Mouse (Mus musculus) MEL (cell line): ENCODE results near the gene Pomt2. TPM values are rescaled to one million over a fixed set of nuclear protein-coding genes. Genes with fewer than 3 reads are reported as not detected.
A peak's percentile ranks its signal among the peaks of the same experiment; 100 is the strongest.

ENCODE experiments used
- DNase-seq: peaks from one replicate; pipeline ENCODE4 v3.0.0; 2011; ENCODE audit warnings: low read depth, low spot score
- H3K27ac ChIP-seq: 2 replicates; pipeline ENCODE4 v1.5.1; 2012; ENCODE audit warnings: low read depth, mild to moderate bottlenecking, control low read depth, low read length, moderate library complexity; ENCODE audit not compliant: control insufficient read depth
- H3K27me3 ChIP-seq, 2 experiments: fragments of 150-350 bp in 1 of 2; sonication (generic) in 1 of 2; 2 replicates each; pipeline ENCODE4 v1.6.1; 2012; ENCODE audit warnings: low read length in 2 of 2, mild to moderate bottlenecking in 2 of 2, improper control_type of control experiment in 1 of 2, moderate library complexity in 1 of 2; ENCODE audit not compliant: insufficient read depth in 2 of 2, control insufficient read depth in 1 of 2
- H3K36me3 ChIP-seq, 2 experiments: 2 replicates each; pipeline ENCODE4 v1.6.1; 2012 to 2014; ENCODE audit warnings: low read length in 2 of 2, improper control_type of control experiment in 1 of 2, inconsistent platforms in 1 of 2, mild to moderate bottlenecking in 1 of 2; ENCODE audit not compliant: insufficient read depth in 2 of 2, control insufficient read depth in 1 of 2
- H3K4me1 ChIP-seq, 2 experiments: fragments of 150-350 bp in 1 of 2; sonication (generic) in 1 of 2; 2 replicates each; pipeline ENCODE4 v1.6.1; 2012; ENCODE audit warnings: low read length in 2 of 2, improper control_type of control experiment in 1 of 2, mild to moderate bottlenecking in 1 of 2; ENCODE audit not compliant: insufficient read depth in 2 of 2, control insufficient read depth in 1 of 2
- H3K4me3 ChIP-seq, 2 experiments: fragments of 150-350 bp in 1 of 2; sonication (generic) in 1 of 2; 2 replicates each; pipeline ENCODE4 v1.5.1; 2012; ENCODE audit warnings: low read depth in 2 of 2, low read length in 2 of 2, mild to moderate bottlenecking in 2 of 2, moderate library complexity in 2 of 2, control low read depth in 1 of 2, improper control_type of control experiment in 1 of 2; ENCODE audit not compliant: control insufficient read depth in 1 of 2, insufficient read depth in 1 of 2
- H3K79me2 ChIP-seq: 2 replicates; pipeline ENCODE4 v1.6.1; 2012; ENCODE audit warnings: mild to moderate bottlenecking, low read length, moderate library complexity; ENCODE audit not compliant: control insufficient read depth, poor library complexity, insufficient read depth
- H3K9ac ChIP-seq: 2 replicates; pipeline ENCODE4 v1.6.1; 2012; ENCODE audit warnings: low read depth, mild to moderate bottlenecking, control low read depth, low read length, moderate library complexity; ENCODE audit not compliant: control insufficient read depth, poor library complexity, severe bottlenecking
- H3K9me3 ChIP-seq: fragments of 150-350 bp; sonication (generic); replicated peaks from 2 replicates; pipeline ENCODE4 v1.6.1; 2012; ENCODE audit warnings: mild to moderate bottlenecking, low read length, improper control_type of control experiment, moderate library complexity; ENCODE audit not compliant: insufficient read depth
- CHD2 ChIP-seq: IDR thresholded peaks from 2 replicates; pipeline ENCODE4 v1.6.1; 2011; ENCODE audit warnings: low read length, improper control_type of control experiment
- CTCF ChIP-seq, 3 experiments: IDR thresholded peaks in 2 of 3; conservative IDR thresholded peaks in 1 of 3; 2 replicates each; pipeline ENCODE4 v1.5.1; 2011 to 2012; ENCODE audit warnings: low read length in 3 of 3, low read depth in 2 of 3, mild to moderate bottlenecking in 2 of 3, improper control_type of control experiment in 1 of 3, inconsistent platforms in 1 of 3, mixed read lengths in 1 of 3, moderate library complexity in 1 of 3; ENCODE audit not compliant: control insufficient read depth in 1 of 3, insufficient read depth in 1 of 3, poor library complexity in 1 of 3, severe bottlenecking in 1 of 3
- EP300 ChIP-seq, 2 experiments: IDR thresholded peaks; 2 replicates each; pipeline ENCODE4 v1.6.1; 2011; ENCODE audit warnings: improper control_type of control experiment in 2 of 2, low read length in 2 of 2, low read depth in 1 of 2, mild to moderate bottlenecking in 1 of 2
- GATA1 ChIP-seq: IDR thresholded peaks from 2 replicates; pipeline ENCODE4 v1.6.1; 2011; ENCODE audit warnings: low read depth, low read length, improper control_type of control experiment
- KAT2A ChIP-seq: conservative IDR thresholded peaks from 2 replicates; pipeline ENCODE4 v1.6.1; 2012; ENCODE audit warnings: low read depth, low read length, improper control_type of control experiment, inconsistent platforms
- MAZ ChIP-seq: IDR thresholded peaks from 2 replicates; pipeline ENCODE4 v1.6.1; 2012; ENCODE audit warnings: low read depth, mild to moderate bottlenecking, inconsistent platforms, low read length, improper control_type of control experiment
- MEF2A ChIP-seq: IDR thresholded peaks from 2 replicates; pipeline ENCODE4 v1.6.1; 2014; ENCODE audit warnings: low read depth, mild to moderate bottlenecking, inconsistent platforms, low read length, improper control_type of control experiment; ENCODE audit not compliant: poor library complexity, insufficient replicate concordance, severe bottlenecking; ENCODE audit errors: extremely low read depth
- MXI1 ChIP-seq: IDR thresholded peaks from 2 replicates; pipeline ENCODE4 v1.6.1; 2011; ENCODE audit warnings: mild to moderate bottlenecking, low read depth, low read length, improper control_type of control experiment
- MYB ChIP-seq: IDR thresholded peaks from 2 replicates; pipeline ENCODE4 v1.6.1; 2011; ENCODE audit warnings: mild to moderate bottlenecking, low read depth, low read length, improper control_type of control experiment
- NELFE ChIP-seq: IDR thresholded peaks from 2 replicates; pipeline ENCODE4 v1.6.1; 2011; ENCODE audit warnings: low read depth, low read length, improper control_type of control experiment
- NRF1 ChIP-seq: IDR thresholded peaks from 2 replicates; pipeline ENCODE4 v1.6.1; 2014; ENCODE audit warnings: low read depth, mild to moderate bottlenecking, inconsistent platforms, low read length, improper control_type of control experiment, moderate library complexity; ENCODE audit not compliant: poor library complexity, insufficient read depth, severe bottlenecking
- POLR2A ChIP-seq, 2 experiments: IDR thresholded peaks; 2 replicates each; pipeline ENCODE4 v1.6.1; 2011 to 2012; ENCODE audit warnings: low read length in 2 of 2, mild to moderate bottlenecking in 2 of 2, control low read depth in 1 of 2, improper control_type of control experiment in 1 of 2, low read depth in 1 of 2, moderate library complexity in 1 of 2; ENCODE audit not compliant: control insufficient read depth in 1 of 2, insufficient read depth in 1 of 2, poor library complexity in 1 of 2
- POLR2AphosphoS5 ChIP-seq: IDR thresholded peaks from 2 replicates; pipeline ENCODE4 v1.6.1; 2012; ENCODE audit warnings: low read depth, borderline replicate concordance, mild to moderate bottlenecking, inconsistent platforms, low read length, moderate library complexity, mixed read lengths
- SMC3 ChIP-seq: IDR thresholded peaks from 2 replicates; pipeline ENCODE4 v1.6.1; 2011; ENCODE audit warnings: low read depth, low read length, improper control_type of control experiment
- TBP ChIP-seq: IDR thresholded peaks from 2 replicates; pipeline ENCODE4 v1.8.0; 2011; ENCODE audit warnings: low read depth, low read length, improper control_type of control experiment
- TCF12 ChIP-seq: IDR thresholded peaks from 2 replicates; pipeline ENCODE4 v1.6.1; 2014; ENCODE audit warnings: low read depth, mild to moderate bottlenecking, inconsistent platforms, low read length, improper control_type of control experiment, moderate library complexity
- UBTF ChIP-seq: IDR thresholded peaks from 2 replicates; pipeline ENCODE4 v1.6.1; 2012; ENCODE audit warnings: low read depth, mild to moderate bottlenecking, inconsistent platforms, low read length, improper control_type of control experiment, moderate library complexity, borderline replicate concordance; ENCODE audit not compliant: insufficient read depth
- USF1 ChIP-seq: IDR thresholded peaks from 2 replicates; pipeline ENCODE4 v1.6.1; 2014; ENCODE audit warnings: low read depth, mild to moderate bottlenecking, inconsistent platforms, low read length, improper control_type of control experiment, moderate library complexity
- ZKSCAN1 ChIP-seq: IDR thresholded peaks from 2 replicates; pipeline ENCODE4 v1.6.1; 2012; ENCODE audit warnings: low read depth, mild to moderate bottlenecking, inconsistent platforms, low read length, improper control_type of control experiment, moderate library complexity
- ZNF384 ChIP-seq: IDR thresholded peaks from 2 replicates; pipeline ENCODE4 v1.6.1; 2012; ENCODE audit warnings: low read depth, mild to moderate bottlenecking, inconsistent platforms, low read length, improper control_type of control experiment
- polyA plus RNA-seq, 2 experiments: library from polyadenylated mRNA; stranded (reverse) in 1 of 2; unstranded in 1 of 2; fragments of >175 nt in 1 of 2; fragments of >200 nt in 1 of 2; gene quantifications; 2 replicates each; pipeline versions ENCODE4 v1.2.1 to v1.2.4; 2012; ENCODE audit warnings: low replicate concordance in 2 of 2, low read depth in 1 of 2; ENCODE audit not compliant: insufficient read length in 2 of 2, insufficient read depth in 1 of 2, missing spikeins in 1 of 2
- total RNA-seq: library from RNA; depleted of rRNA; stranded (reverse); fragments of 300-350 nt; gene quantifications from 2 replicates; pipeline ENCODE4 v1.2.3, GENCODE M21; 2012

The Pomt2 gene
- total and polyA plus RNA-seq, 3 experiments = 11.1 to 12.9 TPM; not detected in 1

DNA sequence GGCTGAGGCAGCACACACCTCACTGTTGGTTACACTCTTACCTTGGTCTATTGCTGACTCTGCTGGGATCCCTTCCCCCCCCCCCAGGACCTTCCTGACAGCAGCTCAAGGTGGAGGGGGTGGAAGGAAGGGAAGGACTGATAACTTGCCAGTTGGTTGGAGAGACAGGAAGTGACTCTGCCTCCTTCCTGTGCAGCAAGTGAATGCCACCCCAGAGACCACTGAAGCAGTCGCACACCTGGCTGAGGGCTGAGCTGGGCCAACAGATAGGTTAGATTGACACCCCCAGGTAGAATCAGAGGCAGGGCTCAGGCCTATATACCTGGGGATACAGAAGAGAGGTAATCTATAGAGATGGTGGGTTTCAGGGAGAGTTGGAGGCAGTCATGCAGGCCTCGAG lies 55.9 kb downstream of the Pomt2 start:
- DNase-seq = peak; percentile 50
- H3K9me3 ChIP-seq = no peaks in the 10 kb centered on the region
- H3K36me3 ChIP-seq = no peaks in the 10 kb centered on the region

DNA sequence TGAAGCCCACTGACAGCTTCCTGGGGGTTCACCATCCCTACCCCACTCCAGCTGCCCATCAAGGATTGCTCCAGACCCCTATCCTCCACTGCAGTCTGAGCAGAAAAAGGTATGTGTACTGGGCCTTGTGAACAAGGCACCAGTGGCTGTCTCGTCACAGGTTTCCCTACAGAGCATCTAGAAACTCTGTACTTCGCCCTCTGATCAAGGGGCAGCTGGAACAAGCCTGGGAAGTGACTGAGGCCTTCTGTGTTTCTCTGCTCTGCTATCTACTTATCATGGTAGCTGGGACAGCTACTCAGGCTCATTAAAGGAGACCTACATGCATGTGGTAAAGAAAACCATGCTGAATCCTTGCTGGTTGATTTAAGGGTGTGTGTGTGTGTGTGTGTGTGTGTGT lies 58.1 kb downstream of the Pomt2 start:
- no peaks in the 10 kb centered on the region for H3K9me3 ChIP-seq
- no peaks in the 10 kb centered on the region for H3K36me3 ChIP-seq
- H3K4me1 ChIP-seq = peaks cover 0 to 7% of the 10 kb centered on the region in 2 experiments; a peak in 2 of 4 replicates
- no peak overlapping the region for H3K9ac ChIP-seq
- no peak overlapping the region for H3K27ac ChIP-seq
- TF ChIP-seq CHD2 (no peak), USF1 (no peak), TCF12 (no peak), ZKSCAN1 (no peak), NELFE (no peak), TBP (no peak), POLR2AphosphoS5 (no peak), MXI1 (no peak), SMC3 (no peak), MYB (no peak), EP300 (IDR thresholded peaks at IDR 0.05; ENCODE audit: low read depth in 1 of 2, low read length in 2 of 2) (no peak), MEF2A (no peak), UBTF (no peak), NRF1 (no peak), MAZ (no peak), CTCF (IDR thresholded peaks at IDR 0.05 in 2 of 3, conservative IDR thresholded peaks at IDR 0.05 in 1 of 3; ENCODE audit: control insufficient read depth in 1 of 3, insufficient read depth in 1 of 3, low read depth in 2 of 3, low read length in 3 of 3, poor library complexity in 1 of 3, severe bottlenecking in 1 of 3) (no peak), ZNF384 (no peak)
- TF ChIP-seq, all 39 proteins: peak for 0
- Histone ChIP-seq H3K27me3 (0 out of 4 replicates have a peak, but pooled peaks cover 0 to 3% of the 10 kb centered on the region in 2 experiments), H3K4me3 (no peak overlapping the region), H3K79me2 (no peaks in the 10 kb centered on the region)
- DNase-seq = no peak

More for the DNA sequence above, 55.9 kb downstream of the Pomt2 start:
- TF ChIP-seq TCF12 (no peak), GATA1 (no peak), CHD2 (no peak), CTCF (IDR thresholded peaks at IDR 0.05 in 2 of 3, conservative IDR thresholded peaks at IDR 0.05 in 1 of 3; ENCODE audit: control insufficient read depth in 1 of 3, insufficient read depth in 1 of 3, low read depth in 2 of 3, low read length in 3 of 3, poor library complexity in 1 of 3, severe bottlenecking in 1 of 3) (no peak), MAZ (no peak), POLR2A (IDR thresholded peaks at IDR 0.05; ENCODE audit: control insufficient read depth in 1 of 2, insufficient read depth in 1 of 2, low read depth in 1 of 2, low read length in 2 of 2, poor library complexity in 1 of 2) (no peak), KAT2A (no peak)
- no peak overlapping the region for H3K4me3 ChIP-seq
- no peak overlapping the region for H3K9ac ChIP-seq
- H3K27me3 ChIP-seq = peaks cover 1 to 2% of the 10 kb centered on the region in 2 experiments; a peak in 2 of 4 replicates
- peaks cover 0 to 7% of the 10 kb centered on the region in 2 experiments; a peak in 2 of 4 replicates for H3K4me1 ChIP-seq
- H3K27ac ChIP-seq = no peak overlapping the region
- no peaks in the 10 kb centered on the region for H3K79me2 ChIP-seq
